Mouse (Mus musculus): ENCODE results near the gene Spag9. TPM values are rescaled to one million over a fixed set of nuclear protein-coding genes. Genes with fewer than 3 reads are reported as not detected.
A peak's percentile ranks its signal among the peaks of the same experiment; 100 is the strongest.

The Spag9 gene
- polyA plus RNA-seq, 1 experiment = 126 TPM

GRCm38 (mm10) chr11:93961482-93961881 lies 34.4 kb upstream of the Spag9 start:
- Histone ChIP-seq H3K27ac (ENCODE audit: insufficient read depth, low read length) (no peak overlapping the region), H3K4me1 (ENCODE audit: control insufficient read depth, insufficient read depth, low read length) (peaks cover 2% of the 10 kb centered on the region; the same call in 1 of the 2 replicates)

GRCm38 (mm10) chr11:93963013-93963412 lies 32.9 kb upstream of the Spag9 start:
- H3K27ac ChIP-seq (ENCODE audit: insufficient read depth, low read length) = no peak overlapping the region
- H3K4me3 ChIP-seq (ENCODE audit: insufficient read depth, low read length) = no peak overlapping the region
- peaks cover 2% of the 10 kb centered on the region; the same call in 1 of the 2 replicates for H3K4me1 ChIP-seq (ENCODE audit: control insufficient read depth, insufficient read depth, low read length)
- TF ChIP-seq CTCF (IDR thresholded peaks at IDR 0.05; ENCODE audit: extremely low read depth, insufficient read depth, low read length) (no peak), POLR2A (IDR thresholded peaks at IDR 0.05; ENCODE audit: extremely low read depth, insufficient read depth, low read length) (no peak)

More at GRCm38 (mm10) chr11:93961482-93961881, 34.4 kb upstream of the Spag9 start:
- H3K4me3 ChIP-seq (ENCODE audit: insufficient read depth, low read length) = no peak overlapping the region
- TF ChIP-seq CTCF (IDR thresholded peaks at IDR 0.05; ENCODE audit: extremely low read depth, insufficient read depth, low read length) (no peak), POLR2A (IDR thresholded peaks at IDR 0.05; ENCODE audit: extremely low read depth, insufficient read depth, low read length) (no peak)

- H3K4me3 ChIP-seq (ENCODE audit: insufficient read depth, low read length) = no peak overlapping the region
- H3K27ac ChIP-seq (ENCODE audit: insufficient read depth, low read length) = no peak overlapping the region
- TF ChIP-seq CTCF (IDR thresholded peaks at IDR 0.05; ENCODE audit: extremely low read depth, insufficient read depth, low read length) = no peak
- no peak for TF ChIP-seq POLR2A (IDR thresholded peaks at IDR 0.05; ENCODE audit: extremely low read depth, insufficient read depth, low read length)
- H3K4me1 ChIP-seq (ENCODE audit: control insufficient read depth, insufficient read depth, low read length) = peaks cover 2% of the 10 kb centered on the region; the same call in 1 of the 2 replicates
Observed at GRCm38 (mm10) chr11:93965391-93965790, 30.5 kb upstream of the Spag9 start.

DNA sequence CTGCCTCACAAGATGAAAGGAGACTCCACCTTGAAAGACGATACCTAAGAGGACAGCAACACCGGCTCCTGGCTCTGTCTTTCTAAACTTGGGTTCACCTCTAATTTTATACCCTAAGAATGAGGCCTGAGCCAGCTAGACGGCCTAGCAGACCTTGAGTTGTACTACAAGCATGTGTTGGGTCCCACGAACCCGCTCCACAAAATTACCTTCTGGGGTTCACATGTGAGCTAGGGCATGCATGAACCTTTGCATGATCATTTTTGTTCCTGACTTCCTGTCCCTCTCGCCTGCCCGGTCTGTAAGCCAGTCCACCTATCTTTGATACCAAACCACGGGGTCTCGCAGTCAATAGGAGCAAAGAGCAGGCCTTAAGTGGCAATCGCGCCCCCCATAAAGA lies 28.5 kb upstream of the Spag9 start:
- TF ChIP-seq POLR2A (IDR thresholded peaks at IDR 0.05; ENCODE audit: extremely low read depth, insufficient read depth, low read length) (no peak), CTCF (IDR thresholded peaks at IDR 0.05; ENCODE audit: extremely low read depth, insufficient read depth, low read length) (no peak)
- Histone ChIP-seq H3K4me1 (ENCODE audit: control insufficient read depth, insufficient read depth, low read length) (peaks cover 2% of the 10 kb centered on the region; the same call in 1 of the 2 replicates), H3K4me3 (ENCODE audit: insufficient read depth, low read length) (peak overlapping the region; percentile 75), H3K27ac (ENCODE audit: insufficient read depth, low read length) (peak overlapping the region; percentile 26; the same call in 1 of the 2 replicates)

- peak; percentile 48; the same call in 1 of the 2 replicates for TF ChIP-seq POLR2A (IDR thresholded peaks at IDR 0.05; ENCODE audit: extremely low read depth, insufficient read depth, low read length)
- TF ChIP-seq CTCF (IDR thresholded peaks at IDR 0.05; ENCODE audit: extremely low read depth, insufficient read depth, low read length) = peak; percentile 88
- Histone ChIP-seq H3K27ac (ENCODE audit: insufficient read depth, low read length) (peak within 1 kb of the TSS; percentile 26), H3K4me1 (ENCODE audit: control insufficient read depth, insufficient read depth, low read length) (peaks cover 2% of the 10 kb centered on the region; the same call in 1 of the 2 replicates), H3K4me3 (ENCODE audit: insufficient read depth, low read length) (peak within 1 kb of the TSS; percentile 75)
Observed at GRCm38 (mm10) chr11:93968005-93968847, 27.7 kb upstream of the Spag9 start, which contains the start of the genes Gm20390 and Nme1. Gene Gm20390 (minus strand): TSS chr11:93968293. Gene Nme1 (minus strand): TSS chr11:93968521.

GRCm38 (mm10) chr11:93968848-93969128 lies 27.1 kb upstream of the Spag9 start:
- no peak for TF ChIP-seq CTCF (IDR thresholded peaks at IDR 0.05; ENCODE audit: extremely low read depth, insufficient read depth, low read length)
- TF ChIP-seq POLR2A (IDR thresholded peaks at IDR 0.05; ENCODE audit: extremely low read depth, insufficient read depth, low read length) = no peak
- H3K27ac ChIP-seq (ENCODE audit: insufficient read depth, low read length) = peak overlapping the region; percentile 8; the same call in 1 of the 2 replicates
- H3K4me1 ChIP-seq (ENCODE audit: control insufficient read depth, insufficient read depth, low read length) = peaks cover 2% of the 10 kb centered on the region; the same call in 1 of the 2 replicates
- H3K4me3 ChIP-seq (ENCODE audit: insufficient read depth, low read length) = no peak overlapping the region

GRCm38 (mm10) chr11:93969171-93969570 lies 26.7 kb upstream of the Spag9 start:
- Histone ChIP-seq H3K27ac (ENCODE audit: insufficient read depth, low read length) (peak overlapping the region; percentile 8; the same call in 1 of the 2 replicates), H3K4me3 (ENCODE audit: insufficient read depth, low read length) (no peak overlapping the region), H3K4me1 (ENCODE audit: control insufficient read depth, insufficient read depth, low read length) (peaks cover 2% of the 10 kb centered on the region; the same call in 1 of the 2 replicates)
- TF ChIP-seq CTCF (IDR thresholded peaks at IDR 0.05; ENCODE audit: extremely low read depth, insufficient read depth, low read length) = no peak
- no peak for TF ChIP-seq POLR2A (IDR thresholded peaks at IDR 0.05; ENCODE audit: extremely low read depth, insufficient read depth, low read length)

DNA sequence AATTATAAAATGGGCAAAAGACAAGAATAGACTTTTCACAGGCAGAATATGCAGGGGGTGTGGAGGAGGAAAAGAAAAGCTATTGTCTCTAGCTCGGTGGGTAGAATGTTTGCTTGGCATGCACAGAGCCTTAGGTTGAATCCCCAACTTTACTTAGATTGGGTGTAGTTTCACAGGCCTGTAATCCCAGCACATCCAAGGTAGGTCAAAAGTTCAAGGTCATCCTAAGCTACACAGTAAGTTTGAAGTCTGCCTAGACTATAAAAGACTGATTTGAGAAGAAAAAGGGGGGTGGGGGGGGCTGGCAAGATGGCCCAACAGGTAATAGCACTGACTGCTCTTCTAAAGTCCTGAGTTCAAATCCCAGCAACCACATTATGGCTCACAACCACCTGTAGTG lies 26.1 kb upstream of the Spag9 start:
- Histone ChIP-seq H3K4me1 (ENCODE audit: control insufficient read depth, insufficient read depth, low read length) (peaks cover 2% of the 10 kb centered on the region; the same call in 1 of the 2 replicates), H3K27ac (ENCODE audit: insufficient read depth, low read length) (no peak overlapping the region), H3K4me3 (ENCODE audit: insufficient read depth, low read length) (no peak overlapping the region)
- TF ChIP-seq CTCF (IDR thresholded peaks at IDR 0.05; ENCODE audit: extremely low read depth, insufficient read depth, low read length) (no peak), POLR2A (IDR thresholded peaks at IDR 0.05; ENCODE audit: extremely low read depth, insufficient read depth, low read length) (no peak)

DNA sequence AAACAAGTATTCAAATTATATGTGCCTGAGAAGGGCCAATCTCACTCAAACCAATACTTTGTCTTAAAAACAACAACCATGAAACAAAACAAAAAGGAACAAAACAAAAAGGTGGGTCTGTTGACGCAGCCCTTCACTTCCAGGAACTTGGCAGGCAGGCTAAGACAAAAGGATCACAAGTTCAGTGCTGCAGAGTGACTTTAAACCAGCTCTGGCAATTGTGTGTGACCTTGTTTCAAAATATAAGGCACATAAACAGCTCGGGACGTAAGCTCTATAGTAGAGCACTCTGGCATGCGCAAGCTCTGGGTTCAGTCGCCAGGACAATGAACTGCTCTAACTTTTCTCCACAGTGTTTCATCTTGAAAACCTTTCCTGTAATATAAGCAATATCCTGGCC lies 22.9 kb upstream of the Spag9 start:
- Histone ChIP-seq H3K4me1 (ENCODE audit: control insufficient read depth, insufficient read depth, low read length) (no peaks in the 10 kb centered on the region), H3K27ac (ENCODE audit: insufficient read depth, low read length) (no peak overlapping the region), H3K4me3 (ENCODE audit: insufficient read depth, low read length) (no peak overlapping the region)
- no peak for TF ChIP-seq CTCF (IDR thresholded peaks at IDR 0.05; ENCODE audit: extremely low read depth, insufficient read depth, low read length)
- TF ChIP-seq POLR2A (IDR thresholded peaks at IDR 0.05; ENCODE audit: extremely low read depth, insufficient read depth, low read length) = no peak
